Mouse (Mus musculus) inflammation-experienced regulatory T-cells, adult 6 months (primary cell): Measurements from ENCODE around the gene Tnnt3. TPM values are rescaled to one million over a fixed set of nuclear protein-coding genes. Genes with fewer than 3 reads are reported as not detected.

Experiments used
- ATAC-seq: one replicate; pipeline ENCODE4 v1.8.0; 2017
- polyA plus RNA-seq, 3 experiments: library from polyadenylated mRNA; unstranded; fragments of 100-300 nt; shearing (Covaris generic); gene quantifications; one replicate each; pipeline ENCODE4 v1.2.1; 2017

Gene Tnnt3
- polyA plus RNA-seq, 3 experiments from 2014 or later, result 2.5 to 3.8 (median 2.8) TPM

DNA sequence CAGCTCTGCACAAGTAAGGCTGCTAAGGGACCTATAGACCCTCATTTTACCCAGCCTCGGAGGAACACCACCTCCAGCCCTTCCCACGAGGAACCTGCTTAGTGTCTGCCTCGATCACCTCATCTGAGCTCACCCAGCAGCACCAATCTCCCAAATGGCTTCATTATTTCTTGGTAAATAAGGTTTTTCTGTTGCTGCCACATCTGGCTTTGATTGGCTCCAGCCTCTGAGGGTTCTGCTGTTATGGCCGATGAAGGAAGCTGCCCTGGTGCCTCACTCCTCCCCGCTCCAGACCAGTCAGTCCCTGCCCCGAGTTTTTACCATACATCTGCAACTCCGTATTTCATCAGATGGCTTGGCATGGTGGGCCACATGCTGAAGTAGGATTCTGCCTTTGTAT, 47.3 kb downstream of the Tnnt3 start:
- no peak for ATAC-seq

- ATAC-seq, result no peak
Observed at GRCm38 (mm10) chr7:142547874-142548273, 49.2 kb downstream of the Tnnt3 start.

- ATAC-seq, result no peak
Observed at GRCm38 (mm10) chr7:142548706-142549105, 50.1 kb downstream of the Tnnt3 start.

- ATAC-seq, result no peak
Observed at GRCm38 (mm10) chr7:142549941-142550763, 51.5 kb downstream of the Tnnt3 start.

GRCm38 (mm10) chr7:142550935-142551373, 52.3 kb downstream of the Tnnt3 start:
- no peak for ATAC-seq

- ATAC-seq, result no peak
Observed at GRCm38 (mm10) chr7:142551691-142552090, 53.1 kb downstream of the Tnnt3 start.

- ATAC-seq, result no peak
Observed at GRCm38 (mm10) chr7:142552591-142553416, 54.2 kb downstream of the Tnnt3 start.

DNA sequence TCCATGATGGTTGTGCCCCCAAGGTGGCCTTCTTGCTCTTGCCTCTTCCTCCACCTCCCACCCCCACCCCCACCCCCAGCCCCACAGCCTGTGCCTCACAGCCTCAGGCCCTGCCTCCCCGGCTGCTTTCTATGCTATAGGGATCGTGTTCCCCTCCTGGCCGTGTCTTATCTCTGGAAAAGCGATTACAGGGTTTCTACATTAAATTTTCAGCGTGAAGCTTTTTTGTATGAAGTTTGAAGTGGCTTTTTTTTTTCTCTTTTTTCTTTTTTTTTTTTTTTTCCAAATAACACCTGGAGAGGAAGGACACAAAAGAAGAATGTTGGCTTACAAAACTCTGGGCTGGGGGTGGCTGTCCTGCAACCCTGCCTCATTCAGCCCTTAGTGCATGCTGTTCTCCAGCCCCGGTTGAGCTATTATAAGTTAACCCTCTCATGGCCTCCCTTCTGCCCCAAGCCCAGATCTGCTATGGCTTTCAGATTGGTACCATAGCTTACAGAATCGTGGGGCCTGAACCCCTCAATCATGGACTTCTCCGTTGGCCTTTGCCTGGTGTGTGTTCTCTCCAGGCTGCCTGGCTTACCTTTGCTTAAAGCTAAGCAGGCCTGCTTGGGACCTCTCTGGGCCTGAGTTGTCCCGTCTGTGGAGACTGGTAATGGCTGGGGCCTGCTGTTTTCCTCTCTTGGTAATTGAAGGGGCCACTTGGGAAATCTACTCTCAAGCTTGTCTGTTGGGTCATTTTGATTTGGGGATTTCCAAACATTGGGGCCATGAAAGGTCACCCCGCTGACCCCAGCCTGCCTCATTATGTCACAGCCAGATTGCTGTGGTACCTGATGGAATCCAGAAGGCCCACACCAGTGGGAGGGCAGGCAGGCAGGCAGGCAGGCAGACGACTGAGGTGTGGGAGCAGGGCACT, 55.0 kb downstream of the Tnnt3 start:
- ATAC-seq, result no peak

- no peak for ATAC-seq
Observed at GRCm38 (mm10) chr7:142554625-142555024, 56.0 kb downstream of the Tnnt3 start.

- ATAC-seq, result no peak
Observed at GRCm38 (mm10) chr7:142555366-142556088, 56.9 kb downstream of the Tnnt3 start.

- ATAC-seq, result no peak
Observed at GRCm38 (mm10) chr7:142556089-142556476, 57.4 kb downstream of the Tnnt3 start.

- ATAC-seq, result no peak
Observed at GRCm38 (mm10) chr7:142557696-142558095, 59.1 kb downstream of the Tnnt3 start.

GRCm38 (mm10) chr7:142558511-142559146, 60.0 kb downstream of the Tnnt3 start:
- ATAC-seq, result no peak

GRCm38 (mm10) chr7:142559651-142560175, 61.1 kb downstream of the Tnnt3 start:
- no peak for ATAC-seq

DNA sequence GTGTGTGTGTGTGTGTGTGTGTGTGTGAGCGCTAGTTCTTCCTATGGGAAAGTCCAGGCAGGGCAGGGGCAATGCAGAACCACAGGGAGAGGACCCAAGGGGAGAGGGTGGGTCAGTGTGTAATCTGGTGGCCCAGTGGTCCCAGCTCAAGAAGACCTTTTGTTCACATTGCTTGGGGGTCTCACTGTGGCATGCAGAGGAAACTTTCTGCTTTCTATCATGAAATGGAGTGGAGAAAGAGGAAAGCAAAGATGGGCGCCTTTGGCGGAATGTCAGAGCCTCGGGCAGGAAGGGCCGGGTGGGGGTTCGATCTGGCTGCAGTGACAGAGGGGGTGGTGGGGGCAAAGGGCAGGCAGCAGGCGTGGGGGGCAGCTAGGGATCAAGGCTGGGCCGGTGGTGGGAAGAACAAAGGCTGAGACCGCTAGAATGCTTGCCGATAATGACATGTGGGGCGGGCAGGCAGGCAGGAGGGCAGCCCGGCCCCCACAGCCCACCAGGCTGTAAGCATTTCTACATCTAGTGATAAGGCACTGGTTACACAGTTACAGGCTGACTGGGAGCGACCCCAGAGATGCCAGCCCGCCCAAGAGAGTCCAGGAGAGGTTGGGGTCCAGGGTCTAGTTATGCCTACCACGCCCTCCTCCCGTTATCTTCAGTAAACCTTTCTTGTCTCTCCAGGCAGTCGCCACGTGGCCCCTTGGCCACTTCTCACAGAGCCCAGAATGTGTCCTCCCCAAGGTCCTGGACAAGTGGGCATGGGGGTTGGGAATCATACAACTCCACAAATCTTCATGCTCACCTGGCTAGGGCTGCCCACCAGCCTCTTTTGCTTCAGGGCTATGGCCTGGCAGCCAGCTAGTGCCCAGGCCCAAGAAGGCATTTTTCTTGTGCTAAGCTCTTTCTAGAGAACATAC, 62.6 kb downstream of the Tnnt3 start:
- ATAC-seq, result no peak

GRCm38 (mm10) chr7:142561856-142562404, 63.3 kb downstream of the Tnnt3 start:
- ATAC-seq, result no peak

- no peak for ATAC-seq
Observed at GRCm38 (mm10) chr7:142563168-142563567, 64.5 kb downstream of the Tnnt3 start.

- ATAC-seq, result no peak
Observed at GRCm38 (mm10) chr7:142564955-142565643, 66.5 kb downstream of the Tnnt3 start.
